Mouse (Mus musculus) liver, adult 2 months (tissue): ENCODE measurements around the gene Slc5a4a.

Experiments
- CTCF ChIP-seq: fragments of 200-500 bp; IDR thresholded peaks from 2 replicates; pipeline ENCODE4 v1.5.1; 2011; ENCODE audit warnings: low read depth, low read length, control low read depth
- POLR2A ChIP-seq: fragments of 200-500 bp; IDR thresholded peaks from 2 replicates; pipeline ENCODE4 v1.6.1; 2011; ENCODE audit warnings: low read length, control low read depth; ENCODE audit not compliant: insufficient read depth; ENCODE audit errors: extremely low read depth

DNA sequence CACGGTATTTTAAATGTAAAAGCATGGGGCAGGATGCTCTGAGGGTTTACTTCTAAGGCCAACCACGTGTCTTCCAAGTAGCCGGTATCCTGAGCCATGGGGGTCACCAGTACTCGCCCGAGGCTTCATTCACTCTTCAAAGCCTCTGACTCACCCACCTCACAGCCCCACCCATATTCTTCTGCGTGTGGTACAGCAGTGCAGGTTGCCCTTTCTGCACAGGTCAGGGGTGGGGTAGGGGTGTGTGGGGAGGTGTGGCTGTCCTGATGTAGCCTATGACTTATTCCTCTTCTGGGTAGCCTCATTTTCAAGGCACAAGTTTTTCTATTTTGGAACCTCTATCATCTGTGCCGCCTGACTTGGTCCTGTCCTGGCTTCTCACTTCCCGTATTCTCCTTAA is 405 bp upstream of the Slc5a4a start:
- no peak for TF ChIP-seq POLR2A
- TF ChIP-seq CTCF, result no peak
